Mouse (Mus musculus): ENCODE measurements around the gene Lman1l. TPM values are rescaled to one million over a fixed set of nuclear protein-coding genes. Genes with fewer than 3 reads are reported as not detected.

Lman1l gene
- total RNA-seq (2022), result not detected

GRCm38 (mm10) chr9:57620674-57621073 is at the start of gene Lman1l:
Gene Lman1l (minus strand): TSS chr9:57620774.
- no peak for DNase-seq (ENCODE audit: low spot score in 2 of 2)

- DNase-seq (ENCODE audit: low spot score in 2 of 2), result no peak
These were observed 49.0 kb upstream of the Lman1l start for GRCm38 (mm10) chr9:57669566-57669965.

GRCm38 (mm10) chr9:57668277-57668676 is 47.7 kb upstream of the Lman1l start:
- DNase-seq (ENCODE audit: low spot score in 2 of 2), result no peak

GRCm38 (mm10) chr9:57667817-57668216 is 47.2 kb upstream of the Lman1l start:
- no peak for DNase-seq (ENCODE audit: low spot score in 2 of 2)

- no peak for DNase-seq (ENCODE audit: low spot score in 2 of 2)
These were observed 46.6 kb upstream of the Lman1l start for GRCm38 (mm10) chr9:57667136-57667535.

GRCm38 (mm10) chr9:57666536-57666935 is 46.0 kb upstream of the Lman1l start:
- no peak for DNase-seq (ENCODE audit: low spot score in 2 of 2)

- DNase-seq (ENCODE audit: low spot score in 2 of 2), result no peak
These were observed 44.0 kb upstream of the Lman1l start for GRCm38 (mm10) chr9:57664616-57665015.

- no peak for DNase-seq (ENCODE audit: low spot score in 2 of 2)
These were observed 41.0 kb upstream of the Lman1l start for GRCm38 (mm10) chr9:57661552-57661951.

- DNase-seq (ENCODE audit: low spot score in 2 of 2), result no peak
These were observed 39.9 kb upstream of the Lman1l start for GRCm38 (mm10) chr9:57660501-57660900.

GRCm38 (mm10) chr9:57659774-57660173 is 39.2 kb upstream of the Lman1l start:
- DNase-seq (ENCODE audit: low spot score in 2 of 2), result peak; percentile 58 to 83

- no peak for DNase-seq (ENCODE audit: low spot score in 2 of 2)
These were observed 38.4 kb upstream of the Lman1l start for GRCm38 (mm10) chr9:57658970-57659369.

GRCm38 (mm10) chr9:57657843-57658242 is 37.3 kb upstream of the Lman1l start:
- DNase-seq (ENCODE audit: low spot score in 2 of 2), result no peak

- DNase-seq (ENCODE audit: low spot score in 2 of 2), result no peak
These were observed 36.2 kb upstream of the Lman1l start for GRCm38 (mm10) chr9:57656631-57657350.

- peak; percentile 90 to 95 for DNase-seq (ENCODE audit: low spot score in 2 of 2)
These were observed 35.2 kb upstream of the Lman1l start for GRCm38 (mm10) chr9:57655749-57656148.

- DNase-seq (ENCODE audit: low spot score in 2 of 2), result no peak
These were observed 34.4 kb upstream of the Lman1l start for GRCm38 (mm10) chr9:57654966-57655365.

GRCm38 (mm10) chr9:57653283-57653682 is 32.7 kb upstream of the Lman1l start, which contains the start of gene Csk:
Gene Csk (minus strand): TSS chr9:57653631.
- no peak for DNase-seq (ENCODE audit: low spot score in 2 of 2)

GRCm38 (mm10) chr9:57652855-57653254 is 32.3 kb upstream of the Lman1l start:
- no peak for DNase-seq (ENCODE audit: low spot score in 2 of 2)

- DNase-seq (ENCODE audit: low spot score in 2 of 2), result no peak
These were observed 31.8 kb upstream of the Lman1l start for GRCm38 (mm10) chr9:57652351-57652750.

- DNase-seq (ENCODE audit: low spot score in 2 of 2), result no peak
These were observed 30.3 kb upstream of the Lman1l start for GRCm38 (mm10) chr9:57650786-57651311.

- DNase-seq (ENCODE audit: low spot score in 2 of 2), result no peak
These were observed 29.7 kb upstream of the Lman1l start for GRCm38 (mm10) chr9:57650130-57650785.

GRCm38 (mm10) chr9:57647286-57648108 is 26.9 kb upstream of the Lman1l start:
- DNase-seq (ENCODE audit: low spot score in 2 of 2), result no peak
